Mouse (Mus musculus) mouse embryonic stem cell (cell line): ENCODE data around the gene Ddi2.

ENCODE experiments used
- in situ Hi-C, 2 experiments: fragments of 300-500 bp; cut with MboI; formaldehyde crosslinking; loops; 1 replicate in 1 of 2; 3 replicates in 1 of 2; pipeline ENCODE4 v1.14.3; 2019 to 2020; ENCODE audit warnings: low sequenced_read_pairs in 2 of 2, low pct_unique_long_range_greater_than_20kb in 1 of 2, mixed read lengths in 1 of 2; ENCODE audit not compliant: unreplicated experiment in 1 of 2

Ddi2 gene

DNA sequence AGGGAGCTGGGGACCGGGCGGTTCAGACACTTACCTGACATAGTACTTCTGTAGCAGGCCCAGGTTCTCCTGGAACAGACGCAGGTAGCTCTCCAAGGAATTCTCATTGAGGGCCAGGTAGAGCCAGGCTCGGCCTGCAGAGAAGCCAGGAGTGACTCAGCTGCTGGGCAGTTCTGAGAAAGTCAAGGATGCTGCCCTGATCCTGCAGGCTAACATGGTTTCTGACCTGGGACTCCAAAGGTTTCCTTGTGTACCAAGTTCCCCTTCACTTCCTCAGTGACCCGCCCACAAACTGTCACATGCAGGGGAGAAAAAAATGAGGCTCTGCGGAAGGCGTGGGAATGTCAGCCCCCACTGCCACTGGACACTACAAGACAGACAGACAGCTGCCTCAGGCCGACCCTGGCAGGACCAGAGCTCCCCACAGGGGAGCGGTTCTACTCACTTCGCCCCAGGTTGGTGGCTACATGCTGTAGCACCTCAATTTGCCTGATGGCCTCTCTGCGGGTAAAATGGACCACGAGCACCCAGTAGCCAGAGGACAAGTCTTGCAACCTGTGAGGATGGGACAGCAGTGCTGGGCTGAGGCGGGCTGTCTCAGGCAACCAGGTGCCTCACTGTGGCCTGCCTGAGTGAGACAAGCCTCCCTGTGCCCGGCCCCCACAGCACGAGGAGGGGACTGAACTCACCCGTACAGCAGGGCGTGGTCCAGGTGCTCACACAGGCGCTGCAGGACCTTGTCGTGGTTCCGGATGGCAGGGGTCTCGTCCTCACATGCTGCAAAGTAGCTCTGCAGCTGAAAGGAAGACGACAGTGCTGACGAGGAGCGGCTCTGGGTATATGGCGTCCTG lies 81.0 kb downstream of the Ddi2 start:
- in situ Hi-C loops: no loop called here

DNA sequence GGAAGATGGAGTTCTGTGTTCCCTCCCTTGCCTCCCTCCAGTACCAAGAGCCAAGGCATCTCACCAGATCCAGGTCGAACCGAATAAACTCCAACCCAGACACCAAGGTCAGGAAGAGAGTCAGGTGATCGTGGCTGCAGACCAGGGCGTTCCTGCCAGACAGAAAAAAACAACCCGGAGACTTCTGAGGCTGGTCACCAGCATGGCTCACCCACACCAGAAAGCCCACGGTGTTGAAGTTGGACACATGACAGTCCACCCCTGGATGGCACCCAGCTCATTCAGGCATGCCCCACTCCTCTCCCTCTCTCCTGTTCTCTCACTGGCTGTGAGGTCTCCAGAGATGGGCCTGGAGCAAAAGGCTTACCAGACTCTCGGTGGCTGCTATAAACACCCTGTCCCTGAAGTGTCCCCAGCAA lies 81.9 kb downstream of the Ddi2 start:
- in situ Hi-C loops: no loop called here

DNA sequence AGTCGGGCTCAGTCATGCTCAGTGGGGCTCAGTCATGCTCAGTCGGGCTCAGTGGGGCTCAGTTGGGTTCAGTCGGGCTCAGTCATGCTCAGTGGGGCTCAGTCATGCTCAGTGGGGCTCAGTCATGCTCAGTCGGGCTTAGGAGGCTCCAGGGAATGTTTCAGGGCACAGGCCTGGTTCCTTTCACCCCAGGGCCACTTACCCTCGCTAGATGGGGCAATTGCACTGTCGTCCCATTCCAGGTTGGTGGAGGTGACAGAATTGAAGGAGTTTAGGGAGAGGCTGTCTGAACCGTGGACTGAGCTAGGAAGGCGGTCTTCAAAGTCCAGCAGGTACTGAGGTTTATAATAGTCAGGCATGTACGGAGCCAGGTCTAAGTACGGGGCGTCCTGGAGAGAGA lies 83.7 kb downstream of the Ddi2 start:
- in situ Hi-C loops: no loop called here

DNA sequence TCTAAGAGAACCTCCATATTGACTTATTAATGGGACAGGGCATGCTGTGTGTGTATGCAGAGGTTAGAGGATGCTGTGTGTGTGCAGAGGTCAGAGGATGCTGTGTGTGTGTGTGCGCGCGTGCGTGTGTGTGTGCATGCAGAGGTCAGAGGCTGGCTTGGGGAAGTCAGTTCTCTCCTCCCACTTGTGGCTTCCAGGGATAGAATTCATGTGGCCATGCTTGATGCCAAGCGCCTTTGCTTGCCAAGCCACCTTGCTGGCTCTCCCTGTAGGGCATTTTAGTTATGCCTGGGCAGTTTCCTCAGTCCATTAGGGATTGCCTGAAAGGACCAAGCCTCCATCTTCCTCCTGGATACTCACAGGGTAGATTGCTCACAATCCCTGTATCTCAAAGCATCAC lies 86.5 kb downstream of the Ddi2 start:
- in situ Hi-C loops: no loop called here

GRCm38 (mm10) chr4:141635991-141636390 lies 87.2 kb downstream of the Ddi2 start:
- in situ Hi-C loops: no loop called here

GRCm38 (mm10) chr4:141632111-141632873 lies 90.9 kb downstream of the Ddi2 start:
- in situ Hi-C loops: no loop called here

GRCm38 (mm10) chr4:141631250-141631649 lies 92.0 kb downstream of the Ddi2 start:
- in situ Hi-C loops: no loop called here

- in situ Hi-C loops: no loop called here
Observed at GRCm38 (mm10) chr4:141630021-141630420, 93.2 kb downstream of the Ddi2 start.

DNA sequence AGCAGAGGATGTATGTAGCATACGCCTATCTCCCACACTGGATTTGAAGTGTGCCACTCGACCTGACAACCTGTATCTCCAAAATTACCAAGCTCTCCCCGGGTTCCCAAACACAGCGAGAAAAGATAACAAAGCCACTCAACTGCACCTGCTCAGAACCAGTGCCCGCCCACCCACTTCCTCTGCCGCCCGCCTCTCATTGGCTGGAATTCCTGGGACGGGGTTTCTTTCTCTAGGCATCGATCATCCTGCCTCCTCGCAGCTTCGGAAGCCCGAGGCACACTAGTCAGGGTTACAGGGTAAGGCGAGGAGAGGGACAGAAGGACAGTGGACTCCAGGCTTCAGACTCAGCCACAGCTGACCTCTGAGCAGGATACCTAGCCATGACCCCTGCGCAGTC lies 94.6 kb downstream of the Ddi2 start:
- in situ Hi-C loops: no loop called here
